Mouse (Mus musculus): Measurements from ENCODE around the gene Cd79b. TPM values are rescaled to one million over a fixed set of nuclear protein-coding genes. Genes with fewer than 3 reads are reported as not detected.
A peak's percentile ranks its signal among the peaks of the same experiment; 100 is the strongest.

Cd79b gene
- total and polyA plus RNA-seq, 3 experiments = 527 to 741 (median 689) TPM

- TF ChIP-seq CHD1 (IDR thresholded peaks at IDR 0.05; ENCODE audit: low read depth, low read length) (no peak), MEF2A (IDR thresholded peaks at IDR 0.05; ENCODE audit: borderline replicate concordance, low read depth, low read length) (0 out of 2 replicates have a peak, but pooled peaks have one; percentile 57), MYC (IDR thresholded peaks at IDR 0.05; ENCODE audit: low read depth, low read length) (peak; percentile 62; the same call in 1 of the 2 replicates), MAX (IDR thresholded peaks at IDR 0.05; ENCODE audit: low read length) (no peak), POLR2AphosphoS2 (IDR thresholded peaks at IDR 0.05; ENCODE audit: low read depth, low read length) (no peak), BHLHE40 (IDR thresholded peaks at IDR 0.05; ENCODE audit: low read depth, low read length) (no peak)
These were observed 11.9 kb downstream of the Cd79b start (continued) for GRCm38 (mm10) chr11:106302634-106303033.

- TF ChIP-seq CHD2 (IDR thresholded peaks at IDR 0.05; ENCODE audit: low read length) (no peak), GABPA (IDR thresholded peaks at IDR 0.05; ENCODE audit: insufficient replicate concordance, low read depth, low read length) (no peak)
- no peak for DNase-seq (ENCODE audit: extremely low read depth)
- Histone ChIP-seq H3K27ac (ENCODE audit: insufficient read depth, low read depth) (no peak within 1 kb of the TSS), H3K9me3 (replicated peaks; ENCODE audit: low read length) (peaks cover 2% of the 10 kb centered on the region), H3K9ac (ENCODE audit: insufficient read depth, low read depth) (no peak within 1 kb of the TSS), H3K27me3 (replicated peaks) (no peaks in the 10 kb centered on the region), H3K4me1 (ENCODE audit: control insufficient read depth in 1 of 2, insufficient read depth in 2 of 2) (peaks cover 32 to 41% of the 10 kb centered on the region in 2 experiments), H3K79me2 (replicated peaks; ENCODE audit: control insufficient read depth, extremely low read depth, insufficient read depth, poor library complexity, severe bottlenecking) (no peaks in the 10 kb centered on the region), H3K4me2 (ENCODE audit: insufficient read depth, low read depth, poor library complexity, severe bottlenecking) (no peak within 1 kb of the TSS), H3K4me3 (replicated peaks in 1 of 3; ENCODE audit: low read depth in 2 of 3, low read length in 2 of 3, poor library complexity in 1 of 3) (no peak within 1 kb of the TSS), H3K36me3 (replicated peaks in 1 of 2; ENCODE audit: control insufficient read depth in 1 of 2, insufficient read depth in 1 of 2, low read length in 1 of 2) (no peaks in the 10 kb centered on the region)
- dilution Hi-C loops (cut with MboI; ENCODE audit: extremely low pct_ligation_motif_present, extremely low pct_unique_long_range_greater_than_20kb, low sequenced_read_pairs) (no loop called here), in situ Hi-C loops (cut with MboI; ENCODE audit: low pct_ligation_motif_present, low pct_unique_long_range_greater_than_20kb, low sequenced_read_pairs) (loop anchor here (25.0 kb wide), 1 partner anchor 461 kb away; the partner anchor contains the start of genes Milr1 and Pecam1)
These were observed 12.8 kb downstream of the Cd79b start, which contains the start of gene Gh for GRCm38 (mm10) chr11:106301765-106302164. Gene Gh (minus strand): TSS chr11:106301865.

GRCm38 (mm10) chr11:106291861-106292260, 22.7 kb downstream of the Cd79b start:
- TF ChIP-seq E2F4 (IDR thresholded peaks at IDR 0.05; ENCODE audit: insufficient replicate concordance, low read depth, low read length) = no peak
- no peak for TF ChIP-seq MXI1 (IDR thresholded peaks at IDR 0.05; ENCODE audit: low read depth, low read length)
- no peak for TF ChIP-seq MAX (IDR thresholded peaks at IDR 0.05; ENCODE audit: low read length)
- no peak for TF ChIP-seq IRF4 (IDR thresholded peaks at IDR 0.05; ENCODE audit: low read depth, low read length)
- TF ChIP-seq RCOR1 (conservative IDR thresholded peaks at IDR 0.05; ENCODE audit: low read depth, low read length) = no peak
- TF ChIP-seq HCFC1 (IDR thresholded peaks at IDR 0.05; ENCODE audit: low read depth, low read length) = no peak
- TF ChIP-seq CHD2 (IDR thresholded peaks at IDR 0.05; ENCODE audit: low read length) = no peak
- no peak for TF ChIP-seq NELFE (IDR thresholded peaks at IDR 0.05; ENCODE audit: low read depth, low read length)
- no peak for TF ChIP-seq CTCF (conservative IDR thresholded peaks at IDR 0.05 in 1 of 2, IDR thresholded peaks at IDR 0.05 in 1 of 2; ENCODE audit: low read depth in 2 of 2, low read length in 2 of 2)
- TF ChIP-seq POLR2AphosphoS2 (IDR thresholded peaks at IDR 0.05; ENCODE audit: low read depth, low read length) = no peak
- no peak for TF ChIP-seq TCF12 (IDR thresholded peaks at IDR 0.05; ENCODE audit: low read depth, low read length)
- TF ChIP-seq ZC3H11A (IDR thresholded peaks at IDR 0.05; ENCODE audit: low read depth, low read length) = no peak
- no peak for TF ChIP-seq JUN (IDR thresholded peaks at IDR 0.05; ENCODE audit: insufficient read depth, low read depth, low read length)
- TF ChIP-seq SMC3 (IDR thresholded peaks at IDR 0.05; ENCODE audit: low read depth, low read length) = no peak
- TF ChIP-seq ZKSCAN1 (IDR thresholded peaks at IDR 0.05; ENCODE audit: borderline replicate concordance, low read depth, low read length) = no peak
- TF ChIP-seq USF1 (IDR thresholded peaks at IDR 0.05; ENCODE audit: low read depth, low read length) = no peak
- no peak for TF ChIP-seq ZNF384 (IDR thresholded peaks at IDR 0.05; ENCODE audit: low read depth, low read length)
- no peak for TF ChIP-seq JUND (conservative IDR thresholded peaks at IDR 0.05; ENCODE audit: low read depth, low read length)
- no peak overlapping the region for H3K4me3 ChIP-seq (replicated peaks in 1 of 3; ENCODE audit: low read depth in 2 of 3, low read length in 2 of 3, poor library complexity in 1 of 3)
- no peaks in the 10 kb centered on the region for H3K79me2 ChIP-seq (replicated peaks; ENCODE audit: control insufficient read depth, extremely low read depth, insufficient read depth, poor library complexity, severe bottlenecking)
- no peaks in the 10 kb centered on the region for H3K27me3 ChIP-seq (replicated peaks)
- H3K4me1 ChIP-seq (ENCODE audit: control insufficient read depth in 1 of 2, insufficient read depth in 2 of 2) = peaks cover 0 to 5% of the 10 kb centered on the region in 2 experiments; a peak in 2 of 4 replicates
- H3K27ac ChIP-seq (ENCODE audit: insufficient read depth, low read depth) = no peak overlapping the region
- no peak overlapping the region for H3K9ac ChIP-seq (ENCODE audit: insufficient read depth, low read depth)
- no peak for DNase-seq (ENCODE audit: extremely low read depth)
- no peaks in the 10 kb centered on the region for H3K36me3 ChIP-seq (replicated peaks in 1 of 2; ENCODE audit: control insufficient read depth in 1 of 2, insufficient read depth in 1 of 2, low read length in 1 of 2)
- H3K9me3 ChIP-seq (replicated peaks; ENCODE audit: low read length) = peaks cover 9% of the 10 kb centered on the region
- in situ Hi-C loops (cut with MboI; ENCODE audit: low pct_ligation_motif_present, low pct_unique_long_range_greater_than_20kb, low sequenced_read_pairs) = no loop called here
- no peak overlapping the region for H3K4me2 ChIP-seq (ENCODE audit: insufficient read depth, low read depth, poor library complexity, severe bottlenecking)
- dilution Hi-C loops (cut with MboI; ENCODE audit: extremely low pct_ligation_motif_present, extremely low pct_unique_long_range_greater_than_20kb, low sequenced_read_pairs) = no loop called here
